Mouse (Mus musculus) embryonic facial prominence, embryonic 13.5 days (tissue): ENCODE measurements at regions not wholly inside any gene's neighbourhood (a gene's known extent, or its start where the extent isn't known, plus 50 kb on each side); places are given as distances from the start of the nearest gene placed in this dataset.

Experiments used
- ATAC-seq: fragments of 200-750 bp; cut with Nextera tagmentation; 2 replicates; pipeline ENCODE4 v1.8.0; 2017; ENCODE audit warnings: low read depth; ENCODE audit not compliant: insufficient number of reproducible peaks, insufficient read depth, low FRiP score, low TSS enrichment
- H3K27ac ChIP-seq: fragments of 300-500 bp; sonication (generic); 2 replicates; pipeline ENCODE4 v1.5.1; 2015; ENCODE audit warnings: moderate library complexity, mild to moderate bottlenecking, inconsistent platforms
- H3K27me3 ChIP-seq: fragments of 300-500 bp; sonication (generic); 2 replicates; pipeline ENCODE4 v1.6.1; 2015; ENCODE audit warnings: mild to moderate bottlenecking, inconsistent platforms
- H3K36me3 ChIP-seq: fragments of 300-500 bp; sonication (generic); 2 replicates; pipeline ENCODE4 v1.6.1; 2015; ENCODE audit warnings: mild to moderate bottlenecking, inconsistent platforms
- H3K4me1 ChIP-seq: fragments of 300-500 bp; sonication (generic); 2 replicates; pipeline ENCODE4 v1.6.1; 2015; ENCODE audit warnings: inconsistent platforms
- H3K4me2 ChIP-seq: fragments of 300-500 bp; sonication (generic); 2 replicates; pipeline ENCODE4 v1.6.1; 2015; ENCODE audit warnings: moderate library complexity, mild to moderate bottlenecking, inconsistent platforms
- H3K4me3 ChIP-seq: fragments of 300-500 bp; sonication (generic); 2 replicates; pipeline ENCODE4 v1.5.1; 2015; ENCODE audit warnings: mild to moderate bottlenecking, inconsistent platforms
- H3K9ac ChIP-seq: fragments of 300-500 bp; sonication (generic); 2 replicates; pipeline ENCODE4 v1.6.1; 2015; ENCODE audit warnings: mild to moderate bottlenecking, inconsistent platforms
- H3K9me3 ChIP-seq: fragments of 300-500 bp; sonication (generic); 2 replicates; pipeline ENCODE4 v1.6.1; 2016; ENCODE audit warnings: inconsistent platforms
- WGBS: fragments of 180-500 bp; shearing (Covaris S2); methylation state at CpG from one replicate; pipeline ENCODE4 v1.1.7; 2015; ENCODE audit warnings: mixed read lengths; 5-methylcytosine and 5-hydroxymethylcytosine counted together

DNA sequence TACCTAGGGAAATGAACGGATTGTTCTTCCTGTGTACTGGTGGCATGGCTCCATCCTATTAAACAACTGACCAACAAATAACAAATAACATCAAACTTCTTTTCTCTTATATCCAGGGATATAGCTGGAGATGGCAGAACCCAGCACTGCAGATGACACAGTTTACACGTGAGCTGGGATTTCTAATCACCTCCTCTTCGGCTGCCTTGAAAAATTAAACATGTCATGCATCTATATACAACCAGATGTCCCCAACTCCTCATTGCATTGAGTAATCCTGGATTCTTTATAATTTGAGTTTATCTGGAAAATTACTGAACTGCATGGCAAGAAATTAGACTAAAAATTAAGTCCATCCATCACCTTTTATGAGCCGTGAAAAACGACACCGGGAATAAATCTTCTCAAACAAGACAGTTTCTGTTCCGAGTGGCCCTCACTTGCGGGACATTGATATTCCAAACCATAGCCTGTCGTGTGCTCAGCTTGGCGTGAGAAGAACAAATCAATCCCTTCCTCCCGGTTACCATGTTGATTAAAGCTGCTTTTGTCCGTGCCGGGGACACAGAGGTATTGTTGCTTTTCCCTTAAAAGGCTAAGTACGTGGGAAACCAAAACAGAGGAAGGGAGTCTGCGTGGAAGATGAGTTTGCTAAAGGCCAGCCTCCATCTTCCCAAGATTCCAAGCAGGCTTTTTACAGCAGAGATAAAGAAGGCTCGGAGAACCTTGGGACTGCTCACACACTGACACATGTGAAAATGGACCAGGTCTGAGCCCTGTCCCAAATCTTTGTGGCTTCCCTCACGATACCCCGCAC lies 92.8 kb upstream of the Spon1 start:
- Histone ChIP-seq H3K9ac (no peak overlapping the region), H3K4me3 (no peak overlapping the region), H3K4me1 (no peaks in the 10 kb centered on the region; the same call in 1 of the 2 replicates), H3K9me3 (no peaks in the 10 kb centered on the region), H3K27me3 (no peaks in the 10 kb centered on the region), H3K27ac (no peak overlapping the region), H3K4me2 (no peak overlapping the region), H3K36me3 (no peaks in the 10 kb centered on the region)
- WGBS: 57% methylated on average over 18 of the region's 18 CpGs
- ATAC-seq: no peak

DNA sequence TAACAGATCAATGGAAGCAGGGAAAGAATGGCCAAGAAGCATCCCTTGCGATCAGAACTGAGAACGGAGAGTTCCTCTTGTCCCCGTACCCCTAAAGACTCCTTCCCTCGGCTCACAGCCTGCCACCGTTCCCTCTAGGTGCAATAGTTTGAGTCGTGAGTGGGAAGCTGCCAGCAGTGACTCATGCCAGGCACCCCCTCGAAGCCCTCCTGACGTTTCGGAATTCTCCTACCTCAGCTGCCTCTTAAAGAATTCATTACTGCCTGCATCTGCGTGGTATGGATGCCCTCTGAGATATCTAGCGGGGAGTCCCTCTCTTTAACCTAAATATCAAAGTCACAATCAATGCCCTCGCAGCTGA lies 92.2 kb upstream of the Spon1 start:
- no peak overlapping the region for H3K27ac ChIP-seq
- no peaks in the 10 kb centered on the region; the same call in 1 of the 2 replicates for H3K4me1 ChIP-seq
- no peak overlapping the region for H3K4me2 ChIP-seq
- no peaks in the 10 kb centered on the region for H3K9me3 ChIP-seq
- H3K9ac ChIP-seq: no peak overlapping the region
- H3K36me3 ChIP-seq: no peaks in the 10 kb centered on the region
- no peak for ATAC-seq
- H3K4me3 ChIP-seq: no peak overlapping the region
- H3K27me3 ChIP-seq: no peaks in the 10 kb centered on the region
- WGBS: 76% methylated on average over 12 of the region's 12 CpGs

DNA sequence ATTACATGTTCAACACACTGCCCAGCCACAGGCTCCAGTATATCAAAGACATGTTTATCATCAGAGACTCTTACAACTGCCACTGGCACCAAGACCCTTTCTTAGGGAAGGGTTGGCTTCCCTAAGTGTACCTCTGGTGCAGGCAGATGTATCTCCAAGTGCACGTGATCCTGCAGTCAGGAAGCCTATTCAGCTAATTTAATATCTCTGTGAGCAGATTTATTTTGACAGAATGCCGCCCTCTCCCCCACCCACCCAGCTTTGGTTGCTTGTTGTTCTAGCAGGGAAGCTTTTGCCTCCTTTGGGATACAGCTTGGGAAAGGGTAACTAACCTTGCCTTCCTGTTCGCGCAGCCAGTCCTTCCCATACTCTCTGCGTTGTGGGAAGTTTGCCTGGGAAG lies 83.5 kb upstream of the Spon1 start:
- Histone ChIP-seq H3K36me3 (no peaks in the 10 kb centered on the region), H3K27ac (no peak overlapping the region), H3K9me3 (no peaks in the 10 kb centered on the region), H3K9ac (no peak overlapping the region), H3K4me3 (no peak overlapping the region), H3K27me3 (no peaks in the 10 kb centered on the region), H3K4me2 (no peak overlapping the region), H3K4me1 (no peaks in the 10 kb centered on the region)
- no peak for ATAC-seq
- WGBS: 81% methylated on average over 5 of the region's 5 CpGs

DNA sequence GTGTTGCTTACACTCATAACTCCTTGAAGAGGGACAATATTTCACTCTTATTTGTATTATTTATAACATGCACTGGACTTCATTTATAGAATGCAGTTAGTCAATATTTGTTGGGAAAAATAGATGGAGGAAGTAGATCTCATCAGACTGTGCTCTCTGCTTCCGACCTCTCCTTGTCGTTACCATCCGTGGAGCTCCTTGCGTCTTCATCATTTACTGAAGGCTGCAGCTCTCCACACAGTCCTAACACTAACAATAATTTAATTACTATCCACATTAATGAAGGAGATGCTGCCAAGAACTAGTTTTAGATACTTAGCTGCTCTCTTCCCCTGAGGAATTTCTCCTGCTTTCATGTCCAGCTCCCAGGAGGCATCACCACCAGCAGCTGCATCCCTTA lies 80.4 kb upstream of the Spon1 start:
- 94% methylated on average over 4 of the region's 4 CpGs for WGBS
- Histone ChIP-seq H3K4me1 (peaks cover 5% of the 10 kb centered on the region; the same call in 1 of the 2 replicates), H3K27ac (no peak overlapping the region), H3K9me3 (no peaks in the 10 kb centered on the region), H3K9ac (no peak overlapping the region), H3K4me2 (no peak overlapping the region), H3K4me3 (no peak overlapping the region), H3K36me3 (no peaks in the 10 kb centered on the region), H3K27me3 (no peaks in the 10 kb centered on the region)
- ATAC-seq: no peak

DNA sequence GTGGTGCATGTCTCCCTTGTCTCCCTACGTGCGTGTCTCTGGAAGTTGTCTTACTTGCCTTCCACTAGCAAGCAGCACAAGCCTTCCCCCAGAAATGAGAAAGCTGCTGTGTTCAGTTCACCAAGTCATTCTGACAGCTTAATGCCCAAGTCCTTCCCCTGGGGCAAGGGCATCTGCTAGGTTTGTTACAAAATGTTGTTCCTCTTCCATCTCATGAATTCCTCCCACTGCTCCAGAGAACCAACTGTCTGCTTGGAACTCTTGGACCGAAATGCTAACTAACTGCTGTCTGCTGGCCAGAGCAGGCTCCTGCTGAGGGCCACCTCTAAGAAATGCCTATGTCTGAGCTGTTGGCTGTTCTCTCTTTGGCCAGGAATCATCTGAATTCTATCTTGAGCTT lies 79.3 kb upstream of the Spon1 start:
- no peaks in the 10 kb centered on the region for H3K36me3 ChIP-seq
- H3K27ac ChIP-seq: no peak overlapping the region
- no peak overlapping the region for H3K4me2 ChIP-seq
- H3K9me3 ChIP-seq: no peaks in the 10 kb centered on the region
- no peak overlapping the region for H3K4me3 ChIP-seq
- H3K9ac ChIP-seq: no peak overlapping the region
- WGBS: 66% methylated on average over 3 of the region's 3 CpGs
- no peaks in the 10 kb centered on the region for H3K27me3 ChIP-seq
- peaks cover 7% of the 10 kb centered on the region; the same call in 1 of the 2 replicates for H3K4me1 ChIP-seq
- no peak for ATAC-seq

DNA sequence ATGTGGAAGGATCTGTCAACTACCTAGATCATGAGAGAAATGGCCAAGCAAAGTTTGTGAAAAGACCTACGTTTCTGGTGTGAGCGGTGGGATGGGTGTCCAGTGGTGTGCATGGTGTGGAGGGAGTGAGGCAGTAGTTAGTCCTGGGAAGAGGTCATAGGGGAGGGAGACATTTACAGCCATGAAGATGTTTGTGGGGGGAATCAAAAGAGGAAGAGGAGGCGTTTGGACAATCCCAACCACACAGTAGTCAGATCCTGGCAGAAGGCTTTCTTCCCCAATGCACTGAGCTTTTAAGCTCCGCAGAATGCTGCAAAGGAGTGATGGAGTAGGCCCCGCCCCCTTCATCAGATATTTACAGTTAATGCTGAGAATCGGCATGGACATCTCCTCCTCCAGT lies 78.2 kb upstream of the Spon1 start:
- H3K4me1 ChIP-seq: peaks cover 9% of the 10 kb centered on the region; the same call in 1 of the 2 replicates
- no peaks in the 10 kb centered on the region for H3K9me3 ChIP-seq
- H3K4me2 ChIP-seq: no peak overlapping the region
- H3K27me3 ChIP-seq: no peaks in the 10 kb centered on the region
- no peaks in the 10 kb centered on the region for H3K36me3 ChIP-seq
- H3K9ac ChIP-seq: no peak overlapping the region
- no peak for ATAC-seq
- no peak overlapping the region for H3K4me3 ChIP-seq
- WGBS: 71% methylated on average over 6 of the region's 6 CpGs
- no peak overlapping the region for H3K27ac ChIP-seq

DNA sequence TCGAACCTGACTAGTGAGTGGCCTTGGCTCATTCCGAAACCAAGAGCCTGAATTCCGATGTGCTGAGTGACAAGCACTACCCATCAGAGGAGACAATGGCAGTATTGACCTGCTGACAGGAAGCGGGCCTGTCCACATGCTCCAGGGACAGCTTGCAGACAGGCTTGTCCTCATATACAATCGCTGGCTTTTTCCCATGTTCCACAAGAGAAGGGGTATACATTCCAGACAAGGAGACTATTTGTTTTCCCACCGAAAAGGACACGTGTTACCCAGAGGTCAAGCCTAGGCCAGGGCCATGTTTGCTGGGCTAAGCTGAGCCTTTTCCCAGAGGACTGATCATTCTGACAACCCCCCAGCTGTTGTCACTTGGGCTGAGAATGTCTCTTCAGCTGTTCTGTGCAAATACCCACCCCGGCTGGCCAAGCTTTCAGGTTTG lies 77.5 kb upstream of the Spon1 start:
- H3K36me3 ChIP-seq: no peaks in the 10 kb centered on the region
- H3K4me3 ChIP-seq: no peak overlapping the region
- WGBS: 20% methylated on average over 8 of the region's 8 CpGs
- H3K27ac ChIP-seq: no peak overlapping the region
- no peak for ATAC-seq
- H3K4me1 ChIP-seq: peaks cover 9% of the 10 kb centered on the region
- no peaks in the 10 kb centered on the region for H3K27me3 ChIP-seq
- H3K9ac ChIP-seq: no peak overlapping the region
- no peak overlapping the region for H3K4me2 ChIP-seq
- H3K9me3 ChIP-seq: no peaks in the 10 kb centered on the region

DNA sequence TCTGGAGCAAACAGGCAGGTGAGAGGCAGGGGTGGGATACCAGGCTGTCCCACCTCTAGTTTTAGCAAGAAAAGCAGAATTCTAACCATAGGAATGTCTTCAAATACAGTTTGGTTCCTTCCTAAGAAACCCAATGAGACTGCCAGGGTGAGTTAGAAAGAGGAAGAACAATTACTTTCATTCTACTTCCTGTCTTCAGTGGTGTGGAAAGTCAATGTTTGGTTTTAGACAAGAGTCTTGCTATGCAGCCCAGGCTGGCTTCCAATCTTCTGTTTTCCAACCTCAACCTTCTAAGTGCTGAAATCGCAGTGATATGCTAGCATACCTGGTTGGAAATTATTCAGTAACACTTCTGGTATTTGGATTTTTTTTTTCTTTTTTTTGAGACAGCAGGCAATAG lies 77.1 kb upstream of the Spon1 start:
- H3K4me1 ChIP-seq: peaks cover 14% of the 10 kb centered on the region
- no peaks in the 10 kb centered on the region for H3K36me3 ChIP-seq
- WGBS: 91% methylated on average over 1 of the region's 1 CpGs
- no peak overlapping the region for H3K4me3 ChIP-seq
- no peaks in the 10 kb centered on the region for H3K27me3 ChIP-seq
- H3K27ac ChIP-seq: no peak overlapping the region
- H3K4me2 ChIP-seq: no peak overlapping the region
- H3K9me3 ChIP-seq: no peaks in the 10 kb centered on the region
- no peak for ATAC-seq
- H3K9ac ChIP-seq: no peak overlapping the region

DNA sequence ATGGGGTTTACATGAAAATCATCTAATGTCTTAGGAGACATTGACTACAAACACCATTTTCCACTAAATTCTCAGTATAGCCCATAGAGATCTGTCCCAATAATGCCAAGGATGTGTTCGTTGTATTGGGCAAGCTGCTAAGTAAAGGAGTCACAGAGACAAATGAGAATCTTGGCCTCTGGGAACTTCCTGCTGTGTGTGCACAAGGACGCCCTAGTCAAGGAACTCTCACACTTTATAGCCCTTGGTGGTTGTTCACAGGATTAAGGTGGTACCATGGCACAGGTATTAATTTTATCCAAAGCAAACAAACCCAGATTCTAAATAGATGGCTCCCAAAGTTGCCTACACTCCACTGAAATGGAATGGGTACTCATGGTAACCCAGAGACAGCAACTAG lies 76.7 kb upstream of the Spon1 start:
- Histone ChIP-seq H3K4me2 (no peak overlapping the region), H3K27ac (no peak overlapping the region), H3K4me1 (peaks cover 18% of the 10 kb centered on the region), H3K9ac (no peak overlapping the region), H3K9me3 (no peaks in the 10 kb centered on the region), H3K4me3 (no peak overlapping the region), H3K36me3 (no peaks in the 10 kb centered on the region), H3K27me3 (no peaks in the 10 kb centered on the region)
- ATAC-seq: no peak
- 74% methylated on average over 2 of the region's 2 CpGs for WGBS

DNA sequence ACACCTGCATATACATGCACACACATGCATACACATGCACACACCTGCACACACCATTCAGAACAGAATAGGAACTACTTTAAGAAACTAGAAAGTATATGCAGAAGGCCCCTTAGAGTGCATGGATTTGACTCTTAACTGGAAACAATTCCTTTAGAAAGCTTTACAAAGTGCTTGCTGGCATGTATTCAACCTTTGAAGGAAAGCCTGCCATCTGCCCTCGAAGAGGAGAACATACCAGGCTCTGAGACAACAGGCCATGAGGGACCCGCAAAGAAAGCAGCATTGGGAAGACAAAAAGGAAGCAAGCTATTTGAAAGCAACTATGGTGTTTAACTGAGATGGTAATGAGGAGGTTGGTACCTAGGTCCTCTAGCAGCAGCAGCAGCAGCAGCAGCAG lies 74.0 kb upstream of the Spon1 start:
- no peak for ATAC-seq
- Histone ChIP-seq H3K4me3 (no peak overlapping the region), H3K4me1 (peaks cover 27% of the 10 kb centered on the region), H3K4me2 (no peak overlapping the region), H3K27ac (no peak overlapping the region), H3K36me3 (no peaks in the 10 kb centered on the region), H3K27me3 (no peaks in the 10 kb centered on the region), H3K9ac (no peak overlapping the region), H3K9me3 (no peaks in the 10 kb centered on the region)
- WGBS: 54% methylated on average over 2 of the region's 2 CpGs

DNA sequence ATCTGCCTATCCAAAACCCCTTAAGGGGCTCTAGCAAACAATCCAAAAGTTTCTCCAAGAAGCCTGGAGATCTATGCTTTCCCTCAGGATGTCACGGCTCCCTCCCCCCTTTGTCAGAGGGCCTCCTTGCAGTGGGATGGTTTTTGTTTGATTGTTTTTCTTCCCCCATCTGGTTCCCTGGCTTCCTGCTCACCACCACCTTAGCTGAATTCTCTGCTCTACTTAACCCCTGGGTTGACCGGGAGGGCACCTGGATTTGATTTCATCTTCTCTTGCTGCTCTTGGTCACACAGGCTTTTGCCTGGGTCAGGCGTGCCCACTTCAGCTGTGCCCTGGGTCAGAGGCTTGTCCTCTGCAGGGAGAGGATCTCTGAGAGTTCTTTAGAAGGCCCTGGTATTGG lies 72.3 kb upstream of the Spon1 start:
- no peak for ATAC-seq
- H3K4me1 ChIP-seq: peaks cover 22% of the 10 kb centered on the region
- H3K36me3 ChIP-seq: no peaks in the 10 kb centered on the region
- H3K4me2 ChIP-seq: no peak overlapping the region
- no peak overlapping the region for H3K4me3 ChIP-seq
- WGBS: 17% methylated on average over 3 of the region's 3 CpGs
- no peaks in the 10 kb centered on the region for H3K27me3 ChIP-seq
- no peak overlapping the region for H3K9ac ChIP-seq
- no peaks in the 10 kb centered on the region for H3K9me3 ChIP-seq
- H3K27ac ChIP-seq: no peak overlapping the region

DNA sequence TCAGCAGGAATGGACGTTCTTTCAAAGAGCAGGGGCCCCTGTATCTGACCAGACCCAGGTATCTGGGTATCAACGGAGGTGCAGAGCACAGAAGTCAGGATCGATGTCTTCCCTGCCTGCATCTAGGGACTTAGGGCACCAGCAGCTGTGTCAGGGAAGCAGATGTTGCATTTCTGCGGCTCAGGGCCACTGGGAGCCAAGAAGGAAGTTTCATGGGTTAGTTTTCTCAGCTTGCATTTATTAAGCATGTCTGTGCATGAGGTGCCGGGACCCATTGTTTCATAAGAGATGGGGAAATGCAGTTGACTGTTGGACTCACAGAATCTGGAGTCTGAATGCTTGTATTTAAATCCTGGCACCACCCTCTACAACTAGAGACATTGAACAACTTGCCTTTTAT lies 71.3 kb upstream of the Spon1 start:
- no peak for ATAC-seq
- H3K4me2 ChIP-seq: peak overlapping the region; percentile 27; the same call in 1 of the 2 replicates
- WGBS: 15% methylated on average over 5 of the region's 5 CpGs
- H3K4me3 ChIP-seq: no peak overlapping the region
- H3K4me1 ChIP-seq: peaks cover 22% of the 10 kb centered on the region
- H3K36me3 ChIP-seq: no peaks in the 10 kb centered on the region
- H3K9ac ChIP-seq: no peak overlapping the region
- no peaks in the 10 kb centered on the region for H3K9me3 ChIP-seq
- no peaks in the 10 kb centered on the region for H3K27me3 ChIP-seq
- no peak overlapping the region for H3K27ac ChIP-seq
